Mouse (Mus musculus) liver, postnatal 0 days (tissue): Measurements from ENCODE around the gene Eci3.

Experiments used
- CTCF ChIP-seq: sonication (generic); IDR thresholded peaks from 2 replicates; pipeline ENCODE4 v1.5.1; 2016; ENCODE audit warnings: antibody characterized with exemption, low read depth
- EP300 ChIP-seq: IDR thresholded peaks from 2 replicates; pipeline ENCODE4 v1.6.1; 2016; ENCODE audit warnings: antibody characterized with exemption, low read depth, mild to moderate bottlenecking

- no peak for TF ChIP-seq CTCF
- TF ChIP-seq EP300 = no peak
Measured at GRCm38 (mm10) chr13:34924210-34924609, 39.4 kb downstream of the Eci3 start, which contains the start of the genes Fam217a and 4933417A18Rik.
